26 mouse cellular contexts compared by ENCODE assay signal in genomic region chr1:69489026-69489425, GRCm38 (mm10).
DNase-seq lines count a peak whose midpoint lies in the region; ATAC-seq and TF ChIP-seq lines count a peak whose summit lies in the region.
"Had no signal": no experiment of that assay in that cellular context is flagged by ENCODE, and none has a peak within 500 bp of the region (broad histone marks: within the 10 kb centered on the region; RNA-seq: fewer than 3 reads in every experiment).

No protein-coding gene starts in this region.

- H3K4me3 ChIP-seq in kidney, adult 2 months (ENCODE audit: insufficient read depth, low read depth, low read length), result no peak overlapping the region
- H3K4me3 ChIP-seq in kidney, embryonic 15.5 days (replicated peaks), result no peak overlapping the region
- H3K4me3 ChIP-seq: embryonic facial prominence, embryonic 13.5 days; forebrain, embryonic 15.5 days; neural tube, embryonic 15.5 days; stomach, embryonic 15.5 days had no signal

- H3K9ac ChIP-seq in kidney, embryonic 15.5 days, result no peak overlapping the region
- H3K9ac ChIP-seq: embryonic facial prominence, embryonic 13.5 days; forebrain, embryonic 15.5 days; liver, postnatal 0 days; neural tube, embryonic 15.5 days; stomach, embryonic 15.5 days had no signal

- H3K27ac ChIP-seq in kidney, adult 2 months (ENCODE audit: insufficient read depth, low read depth, low read length), result no peak overlapping the region
- H3K27ac ChIP-seq in kidney, embryonic 15.5 days, result peak overlapping the region; percentile 24; the same call in 1 of the 2 replicates
- H3K27ac ChIP-seq: embryonic facial prominence, embryonic 13.5 days; forebrain, embryonic 15.5 days; neural tube, embryonic 15.5 days; stomach, embryonic 15.5 days had no signal

- H3K9me3 ChIP-seq in kidney, embryonic 15.5 days (replicated peaks), result no peaks in the 10 kb centered on the region
- H3K9me3 ChIP-seq: embryonic facial prominence, embryonic 13.5 days; forebrain, embryonic 15.5 days; neural tube, embryonic 15.5 days; stomach, embryonic 15.5 days had no signal

- no peaks in the 10 kb centered on the region for H3K36me3 ChIP-seq in kidney, adult 2 months (ENCODE audit: control insufficient read depth, insufficient read depth, low read length)
- H3K36me3 ChIP-seq in kidney, embryonic 15.5 days, result no peaks in the 10 kb centered on the region
- H3K36me3 ChIP-seq: embryonic facial prominence, embryonic 13.5 days; forebrain, embryonic 15.5 days; neural tube, embryonic 15.5 days; stomach, embryonic 15.5 days had no signal

- DNase-seq in kidney, adult 2 months, result peak; percentile 36
- no peak for DNase-seq in kidney, adult 11 months
- DNase-seq in embryo, embryonic 11 days, result peak; percentile 36
- DNase-seq in mesoderm, embryonic 11.5 days (ENCODE audit: low read depth, low spot score), result peak; percentile 32
- DNase-seq in thymus, adult 18-20 months, result no peak
- no peak for DNase-seq in gastrocnemius, postnatal 4 days (ENCODE audit: low spot score in 2 of 2)
- DNase-seq: adrenal gland, postnatal 36 days; cerebellum, adult 11-12 months; cerebellum, postnatal 25 days; gastrocnemius, postnatal 36 days; heart, postnatal 10 days; liver; liver, postnatal 0 days; lung, postnatal 10 days; right cerebral cortex, postnatal 14 days; spleen, adult 18-20 months had no signal

- no peak for ATAC-seq in kidney, embryonic 15.5 days (replicated peaks; ENCODE audit: low FRiP score)
- ATAC-seq: CD4-positive, CD25-positive, alpha-beta regulatory T cell, adult 4 months; forebrain, embryonic 15.5 days; inflammation-experienced regulatory T-cells, adult 6 months; liver, postnatal 0 days; midbrain, embryonic 16.5 days; Patski had no signal

- H3K4me1 ChIP-seq in kidney, adult 2 months (ENCODE audit: control insufficient read depth, insufficient read depth, low read length), result no peaks in the 10 kb centered on the region
- H3K4me1 ChIP-seq in kidney, embryonic 15.5 days, result peaks cover 9% of the 10 kb centered on the region; the same call in 1 of the 2 replicates
- H3K4me1 ChIP-seq: forebrain, embryonic 15.5 days; neural tube, embryonic 15.5 days; stomach, embryonic 15.5 days had no signal

- no peak for TF ChIP-seq CTCF in kidney, adult 2 months (conservative IDR thresholded peaks at IDR 0.05; ENCODE audit: insufficient read depth, insufficient read length, low read depth, low read length)

- H3K4me2 ChIP-seq in kidney, embryonic 15.5 days, result no peak overlapping the region
- H3K4me2 ChIP-seq: embryonic facial prominence, embryonic 13.5 days; forebrain, embryonic 15.5 days; heart, embryonic 11.5 days; neural tube, embryonic 15.5 days; stomach, embryonic 15.5 days had no signal

- 29% methylated on average over 7 of the region's 7 CpGs for WGBS in kidney, adult 2 months
- WGBS in kidney, embryonic 15.5 days, result 40% methylated on average over 7 of the region's 7 CpGs

- TF ChIP-seq POLR2A in kidney, adult 2 months (IDR thresholded peaks at IDR 0.05; ENCODE audit: low read depth, low read length), result no peak

- H3K27me3 ChIP-seq in kidney, adult 2 months (replicated peaks; ENCODE audit: control insufficient read depth, insufficient read depth, low read length), result no peaks in the 10 kb centered on the region
- H3K27me3 ChIP-seq in kidney, embryonic 15.5 days, result no peaks in the 10 kb centered on the region
- H3K27me3 ChIP-seq: embryonic facial prominence, embryonic 13.5 days; forebrain, embryonic 15.5 days; neural tube, embryonic 15.5 days; Patski; stomach, embryonic 15.5 days had no signal

Comparison
In these comparisons a context has a peak if more than half of its experiments do, and no peak if none do; other contexts are left out.
1. DNase-seq: peak in kidney, adult 2 months (single experiment), embryo, embryonic 11 days (single experiment) and mesoderm, embryonic 11.5 days (single experiment); none in kidney, adult 11 months (single experiment), thymus, adult 18-20 months (0 of 2) and gastrocnemius, postnatal 4 days (0 of 2).